Mouse (Mus musculus) adrenal gland, adult 8-10 months (tissue): ENCODE measurements around the gene Prr3. TPM values are rescaled to one million over a fixed set of nuclear protein-coding genes. Genes with fewer than 3 reads are reported as not detected.
"Not testable (repeated sequence)": the region's sequence is repeated elsewhere in the genome, so short reads cannot be mapped to it uniquely, and the experiment has no call there.

Experiments
- DNase-seq: peaks from one replicate; pipeline ENCODE4 v3.0.0; 2022
- microRNA-seq, 2 experiments: library from miRNA; unstranded; fragments of <30 nt; microRNA quantifications; one replicate each; pipeline ENCODE4 v1.2.0; 2022
- total RNA-seq, 4 experiments: library from RNA; stranded (reverse); gene quantifications; 2 replicates each; pipeline ENCODE4 v1.2.4; 2022

Gene Prr3
- total RNA-seq, 4 experiments from 2014 or later, result 19.0 to 38.5 (median 27.2) TPM

DNA sequence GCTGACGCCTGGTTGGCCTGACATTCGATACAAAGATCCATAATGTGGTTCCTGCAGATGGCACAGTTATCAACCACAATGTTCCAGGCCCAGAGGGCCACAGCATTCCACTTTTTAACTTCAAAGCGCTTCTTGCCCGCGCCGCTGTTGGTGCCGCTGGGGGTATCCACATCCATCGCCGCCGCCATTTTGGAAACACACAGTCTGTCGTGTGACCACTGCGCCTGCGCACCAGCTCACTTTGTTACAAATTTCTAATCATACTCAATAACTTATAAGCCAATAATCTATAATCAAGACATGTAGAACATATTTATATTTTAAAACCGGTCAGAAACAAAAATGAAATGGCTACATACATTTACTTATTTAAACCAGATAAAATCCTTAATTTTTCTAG, 44.3 kb downstream of the Prr3 start:
- not testable (repeated sequence) for DNase-seq

DNA sequence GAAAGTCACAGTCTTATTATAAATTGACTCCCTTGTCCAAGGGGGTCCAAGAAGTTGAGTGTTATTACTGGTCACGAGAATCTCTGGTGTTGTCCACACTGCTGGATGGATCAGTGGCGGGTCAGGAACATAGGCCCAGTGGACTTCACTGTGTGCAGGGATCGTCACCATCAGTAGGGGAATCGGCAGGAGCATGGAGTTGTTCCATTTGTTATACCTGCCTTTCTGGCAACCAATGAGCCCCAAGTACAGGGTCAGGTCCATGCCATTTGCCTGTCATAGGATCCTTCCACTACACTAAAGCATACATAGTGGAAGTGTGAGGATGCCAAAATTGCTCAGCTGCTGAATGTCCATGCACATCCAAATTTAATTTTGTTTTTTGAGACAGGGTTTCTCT, 47.4 kb downstream of the Prr3 start:
- no peak for DNase-seq

DNA sequence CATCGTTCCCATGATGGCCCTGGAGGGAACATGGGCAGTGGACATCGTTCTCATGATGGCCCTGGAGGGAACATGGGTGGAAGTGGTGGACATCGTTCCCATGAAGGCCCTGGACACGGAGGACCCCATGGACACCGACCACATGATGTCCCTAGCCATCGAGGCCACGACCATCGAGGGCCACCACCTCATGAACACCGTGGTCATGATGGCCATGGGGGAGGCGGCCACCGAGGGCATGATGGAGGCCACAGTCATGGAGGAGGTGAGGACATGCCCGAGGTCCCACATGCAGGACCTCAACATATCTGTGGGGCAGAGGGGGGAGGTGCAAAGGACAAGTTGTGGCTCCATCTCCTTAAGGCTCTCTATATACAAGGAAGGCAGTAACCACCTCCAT, 49.4 kb downstream of the Prr3 start:
- DNase-seq, result no peak

DNA sequence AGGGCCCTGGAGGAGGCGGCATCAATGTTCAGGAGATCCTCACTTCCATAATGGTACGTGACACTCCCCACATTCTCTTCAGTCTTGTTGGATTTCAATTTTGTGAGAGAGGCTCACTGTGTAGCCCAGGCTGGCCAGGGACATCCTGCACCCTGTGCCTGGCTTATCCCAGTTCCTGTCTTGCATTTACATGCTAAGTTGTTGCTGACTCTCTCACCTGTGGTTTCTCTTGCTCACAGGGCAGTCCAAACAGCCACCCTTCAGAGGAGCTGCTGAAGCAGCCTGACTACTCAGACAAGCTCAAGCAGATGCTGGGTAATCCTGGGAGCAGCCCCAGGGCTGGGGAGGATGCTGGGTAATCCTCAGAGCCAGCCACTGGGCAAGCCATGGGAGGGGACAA, 50.5 kb downstream of the Prr3 start:
- no peak for DNase-seq

DNA sequence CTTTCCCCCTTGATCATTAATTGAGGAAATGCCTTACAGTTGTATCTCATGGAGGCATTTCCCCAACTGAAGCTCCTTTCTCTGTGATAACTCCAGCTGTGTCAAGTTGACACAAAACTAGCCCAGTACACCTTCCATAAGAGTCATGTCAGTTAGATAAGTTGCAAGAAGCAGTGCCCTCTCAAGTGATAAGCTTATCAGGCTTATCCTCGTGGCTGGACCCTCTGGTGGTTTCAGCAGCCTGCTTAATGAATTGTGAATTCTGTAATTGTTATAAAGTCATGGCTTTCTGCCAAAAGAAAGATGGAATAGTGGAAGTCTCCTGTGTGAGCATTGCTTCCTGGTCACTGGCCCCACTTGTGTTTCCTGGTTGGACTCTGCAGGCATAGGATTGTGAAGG, 52.6 kb downstream of the Prr3 start:
- no peak for DNase-seq

DNA sequence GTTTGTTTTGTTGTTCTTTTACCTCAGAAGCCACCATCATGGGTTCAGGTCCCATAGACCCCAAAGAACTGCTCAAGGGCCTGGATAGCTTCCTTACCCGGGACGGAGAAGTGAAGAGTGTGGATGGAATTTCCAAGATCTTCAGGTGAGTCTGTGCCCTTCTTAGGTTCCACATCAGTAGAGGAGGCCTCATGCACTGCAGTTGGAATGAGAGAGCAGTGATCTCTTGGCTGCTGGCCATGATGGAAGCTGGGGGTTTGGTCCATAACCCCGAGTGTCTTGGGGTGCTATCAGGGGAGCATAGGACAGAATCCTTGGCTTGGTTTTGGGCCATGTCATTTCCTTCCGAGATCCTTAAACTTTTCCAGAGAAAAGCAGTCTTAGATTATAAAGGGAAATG, 56.8 kb downstream of the Prr3 start:
- DNase-seq, result no peak

DNA sequence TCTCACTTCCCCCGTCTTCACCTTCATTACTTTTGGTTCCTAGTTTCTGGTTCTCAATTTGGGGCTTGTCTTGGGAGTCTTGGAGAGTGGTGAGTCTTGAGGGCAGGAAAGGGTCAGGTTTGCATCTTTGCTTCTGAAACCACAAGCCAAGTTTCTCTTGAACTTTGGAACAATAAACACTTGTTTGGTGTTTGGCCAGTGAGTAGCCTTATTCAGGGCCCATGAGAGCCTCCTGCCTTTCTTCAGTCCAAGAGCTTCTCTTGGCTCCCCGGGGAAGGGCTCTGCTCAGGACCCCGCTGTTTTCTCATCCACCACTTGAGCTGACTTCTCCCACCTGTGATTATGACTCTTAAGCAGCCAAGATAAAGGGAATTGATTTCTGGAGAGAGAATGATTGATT, 57.5 kb downstream of the Prr3 start:
- no peak for DNase-seq

Small RNA genes within 50 kb of the gene (microRNA-seq; reads per million reads assigned to microRNA genes)
- gene Mir877, result 61.3 to 141 reads per million in 2 experiments

Other genes starting within 250 kb of the Prr3 start
- gene Ier3, start 158.6 kb downstream of the Prr3 start, total RNA-seq, result 10 to 100 TPM in 3 of 4 experiments, 1 to 10 TPM in 1; 8.3 to 19.3 (median 13.7) TPM
- 100 to 1,000 TPM in 2 of 4 experiments, 10 to 100 TPM in 2; 57.2 to 117 (median 94.8) TPM for gene Flot1, start 157.0 kb downstream of the Prr3 start, total RNA-seq
- gene Tubb5, start 141.9 kb downstream of the Prr3 start, total RNA-seq, result 100 to 1,000 TPM; 141 to 168 (median 159) TPM
- 10 to 100 TPM; 20.9 to 28.2 (median 24.1) TPM for gene Mdc1, start 138.7 kb downstream of the Prr3 start, total RNA-seq
- 1 to 10 TPM; 2.5 to 5.4 (median 5.0) TPM for gene Nrm, start 118.9 kb downstream of the Prr3 start, total RNA-seq
- 10 to 100 TPM; 35.4 to 47.9 (median 40.0) TPM for gene Ppp1r18, start 114.6 kb downstream of the Prr3 start, total RNA-seq
- gene Dhx16, start 100.4 kb downstream of the Prr3 start, total RNA-seq, result 10 to 100 TPM; 40.6 to 57.8 (median 52.0) TPM
- gene 2310061I04Rik, start 82.8 kb downstream of the Prr3 start, total RNA-seq, result 10 to 100 TPM; 33.1 to 46.5 (median 40.3) TPM
- gene Atat1, start 70.2 kb downstream of the Prr3 start, total RNA-seq, result 10 to 100 TPM; 34.8 to 61.0 (median 44.9) TPM
- gene Mrps18b, start 63.8 kb downstream of the Prr3 start, total RNA-seq, result 100 to 1,000 TPM in 2 of 4 experiments, 10 to 100 TPM in 2; 81.7 to 102 (median 99.4) TPM
- 100 to 1,000 TPM in 1 of 4 experiments, 10 to 100 TPM in 3; 65.5 to 105 (median 89.6) TPM for gene Ppp1r10, start 63.8 kb downstream of the Prr3 start, total RNA-seq
- 100 to 1,000 TPM in 1 of 4 experiments, 10 to 100 TPM in 3; 87.1 to 104 (median 93.9) TPM for gene Abcf1, start 10.5 kb downstream of the Prr3 start, total RNA-seq
- gene Gnl1, start 385 bp downstream of the Prr3 start, total RNA-seq, result 10 to 100 TPM; 52.4 to 65.5 (median 59.7) TPM
- 1 to 10 TPM; 6.0 to 9.2 (median 6.9) TPM for gene H2-T24, start 40.3 kb upstream of the Prr3 start, total RNA-seq
- gene H2-T23, start 52.6 kb upstream of the Prr3 start, total RNA-seq, result 100 to 1,000 TPM in 1 of 4 experiments, 10 to 100 TPM in 3; 65.8 to 110 (median 93.4) TPM
- gene H2-T22, start 62.5 kb upstream of the Prr3 start, total RNA-seq, result 10 to 100 TPM; 33.8 to 65.4 (median 46.3) TPM
- under 1 TPM in 2 of 4 experiments, not detected in 2; 0.17 to 0.30 TPM for gene Gm6034, start 62.7 kb upstream of the Prr3 start, total RNA-seq
- gene Gm11127, start 78.1 kb upstream of the Prr3 start, total RNA-seq, result 1 to 10 TPM; 5.8 to 7.9 (median 6.7) TPM
- gene Gm19684, start 141.4 kb upstream of the Prr3 start, total RNA-seq, result 1 to 10 TPM in 1 of 4 experiments, under 1 TPM in 3; 0.23 to 1.1 (median 0.58) TPM
- gene Gm7030, start 149.2 kb upstream of the Prr3 start, total RNA-seq, result under 1 TPM in 2 of 4 experiments, not detected in 2; 0.62 to 0.65 TPM
- 1 to 10 TPM in 1 of 4 experiments, under 1 TPM in 1, not detected in 2; 0.40 to 1.2 TPM for gene Gm8909, start 188.3 kb upstream of the Prr3 start, total RNA-seq
- gene H2-T3, start 210.1 kb upstream of the Prr3 start, total RNA-seq, result not detected